Comparison of ENCODE assay signal across 17 mouse cellular contexts in genomic region chr5:20496924-20497323, GRCm38 (mm10).
DNase-seq lines count a peak whose midpoint lies in the region; ATAC-seq lines count a peak whose summit lies in the region.
"Had no signal": no experiment of that assay in that cellular context is flagged by ENCODE, and none has a peak within 500 bp of the region (broad histone marks: within the 10 kb centered on the region; RNA-seq: fewer than 3 reads in every experiment).

No protein-coding gene starts in this region.

- no peak overlapping the region for H3K4me3 ChIP-seq in kidney, embryonic 15.5 days (replicated peaks)
- no peak overlapping the region for H3K4me3 ChIP-seq in kidney, embryonic 16.5 days (ENCODE audit: low read length)
- no peak overlapping the region for H3K4me3 ChIP-seq in limb, embryonic 11.5 days (ENCODE audit: low read depth, low read length)
- H3K4me3 ChIP-seq: forebrain, embryonic 12.5 days; limb, embryonic 15.5 days; midbrain, embryonic 12.5 days; stomach, embryonic 15.5 days had no signal

- no peaks in the 10 kb centered on the region for H3K4me1 ChIP-seq in kidney, embryonic 15.5 days
- H3K4me1 ChIP-seq in kidney, embryonic 16.5 days (ENCODE audit: insufficient read depth, low read length), result no peaks in the 10 kb centered on the region
- H3K4me1 ChIP-seq in limb, embryonic 11.5 days (ENCODE audit: control insufficient read depth, insufficient read depth, low read length), result no peaks in the 10 kb centered on the region
- H3K4me1 ChIP-seq: limb, embryonic 15.5 days; midbrain, embryonic 12.5 days; stomach, embryonic 15.5 days had no signal

- 19% methylated on average over 8 of the region's 8 CpGs for WGBS in kidney, embryonic 15.5 days
- 21% methylated on average over 8 of the region's 8 CpGs for WGBS in kidney, embryonic 16.5 days
- 18% methylated on average over 8 of the region's 8 CpGs for WGBS in limb, embryonic 11.5 days

- no peak overlapping the region for H3K9ac ChIP-seq in kidney, embryonic 15.5 days
- H3K9ac ChIP-seq in kidney, embryonic 16.5 days (replicated peaks; ENCODE audit: low read length), result no peak overlapping the region
- H3K9ac ChIP-seq in limb, embryonic 11.5 days (ENCODE audit: low read length), result no peak overlapping the region
- H3K9ac ChIP-seq: forebrain, embryonic 12.5 days; limb, embryonic 15.5 days; liver, postnatal 0 days; midbrain, embryonic 12.5 days; stomach, embryonic 15.5 days had no signal

- no peak overlapping the region for H3K27ac ChIP-seq in kidney, embryonic 15.5 days
- H3K27ac ChIP-seq in kidney, embryonic 16.5 days (ENCODE audit: low read length), result no peak overlapping the region
- H3K27ac ChIP-seq in limb, embryonic 11.5 days (replicated peaks; ENCODE audit: low read depth, low read length), result no peak overlapping the region
- H3K27ac ChIP-seq: forebrain, embryonic 12.5 days; limb, embryonic 15.5 days; midbrain, embryonic 12.5 days; stomach, embryonic 15.5 days had no signal

- H3K4me2 ChIP-seq in kidney, embryonic 15.5 days, result no peak overlapping the region
- H3K4me2 ChIP-seq in kidney, embryonic 16.5 days (replicated peaks; ENCODE audit: low read depth, low read length), result no peak overlapping the region
- no peak overlapping the region for H3K4me2 ChIP-seq in limb, embryonic 11.5 days (ENCODE audit: low read depth, severe bottlenecking)
- H3K4me2 ChIP-seq: forebrain, embryonic 12.5 days; limb, embryonic 15.5 days; midbrain, embryonic 12.5 days; stomach, embryonic 15.5 days had no signal

- H3K36me3 ChIP-seq in kidney, embryonic 15.5 days, result no peaks in the 10 kb centered on the region
- no peaks in the 10 kb centered on the region for H3K36me3 ChIP-seq in kidney, embryonic 16.5 days (ENCODE audit: insufficient read depth, low read length)
- no peaks in the 10 kb centered on the region for H3K36me3 ChIP-seq in limb, embryonic 11.5 days (ENCODE audit: control insufficient read depth, insufficient read depth, low read length)
- H3K36me3 ChIP-seq: forebrain, embryonic 12.5 days; limb, embryonic 15.5 days; midbrain, embryonic 12.5 days; stomach, embryonic 15.5 days had no signal

- ATAC-seq in kidney, embryonic 15.5 days (replicated peaks; ENCODE audit: low FRiP score), result peak; percentile 33
- ATAC-seq in kidney, embryonic 16.5 days (ENCODE audit: low FRiP score, low TSS enrichment), result no peak
- ATAC-seq in limb, embryonic 11.5 days (ENCODE audit: insufficient number of reproducible peaks, low FRiP score, low TSS enrichment, low read depth), result peak; percentile 57; the same call in 1 of the 2 replicates
- ATAC-seq: liver, postnatal 0 days had no signal

- DNase-seq in embryo, embryonic 10.5 days (ENCODE audit: low spot score), result peak; percentile 63
- peak; percentile 52 for DNase-seq in limb, embryonic 11.5 days (ENCODE audit: low spot score)
- peak; percentile 61 for DNase-seq in thymus, postnatal 0 days (ENCODE audit: low spot score)
- DNase-seq in urinary bladder, adult 18-20 months (ENCODE audit: low spot score in 2 of 2), result no peak
- DNase-seq in right cerebral cortex, postnatal 25 days, result no peak
- DNase-seq in adipocyte (ENCODE audit: low spot score), result no peak
- DNase-seq: adrenal gland, postnatal 25 days; cerebellum, postnatal 10 days; kidney, adult 2 months; kidney, postnatal 4 days; liver, postnatal 0 days had no signal

- no peaks in the 10 kb centered on the region for H3K27me3 ChIP-seq in kidney, embryonic 15.5 days
- H3K27me3 ChIP-seq in kidney, embryonic 16.5 days (ENCODE audit: insufficient read depth, low read length), result no peaks in the 10 kb centered on the region
- no peaks in the 10 kb centered on the region for H3K27me3 ChIP-seq in limb, embryonic 11.5 days (ENCODE audit: control insufficient read depth, insufficient read depth, low read length)
- H3K27me3 ChIP-seq: forebrain, embryonic 12.5 days; limb, embryonic 15.5 days; midbrain, embryonic 12.5 days; stomach, embryonic 15.5 days had no signal

- no peaks in the 10 kb centered on the region for H3K9me3 ChIP-seq in kidney, embryonic 15.5 days (replicated peaks)
- H3K9me3 ChIP-seq in kidney, embryonic 16.5 days (ENCODE audit: low read length), result no peaks in the 10 kb centered on the region
- H3K9me3 ChIP-seq in limb, embryonic 11.5 days (ENCODE audit: control insufficient read depth, low read length), result no peaks in the 10 kb centered on the region
- H3K9me3 ChIP-seq: forebrain, embryonic 12.5 days; limb, embryonic 15.5 days; midbrain, embryonic 12.5 days; stomach, embryonic 15.5 days had no signal

Comparison
In these comparisons a context has a peak if more than half of its experiments do, and no peak if none do; other contexts are left out.
1. DNase-seq: peak in embryo, embryonic 10.5 days (single experiment), limb, embryonic 11.5 days (single experiment) and thymus, postnatal 0 days (single experiment); none in urinary bladder, adult 18-20 months (0 of 2), right cerebral cortex, postnatal 25 days (single experiment) and adipocyte (single experiment).